Mouse (Mus musculus) intestine, embryonic 16.5 days (tissue): Measurements from ENCODE around the gene Timm22. TPM values are rescaled to one million over a fixed set of nuclear protein-coding genes. Genes with fewer than 3 reads are reported as not detected.
A peak's percentile ranks its signal among the peaks of the same experiment; 100 is the strongest.

Experiments
- ATAC-seq: fragments of 200-750 bp; cut with Nextera tagmentation; 2 replicates; pipeline ENCODE4 v1.8.0; 2017; ENCODE audit warnings: moderate TSS enrichment, moderate library complexity
- H3K27ac ChIP-seq: fragments of 300-500 bp; sonication (generic); 2 replicates; pipeline ENCODE4 v1.5.1; 2014; ENCODE audit warnings: mild to moderate bottlenecking, low read length
- H3K27me3 ChIP-seq: fragments of 300-500 bp; sonication (generic); replicated peaks from 2 replicates; pipeline ENCODE4 v1.6.1; 2014; ENCODE audit warnings: low read length, control low read depth, mixed read lengths; ENCODE audit not compliant: control insufficient read depth, insufficient read depth
- H3K36me3 ChIP-seq: fragments of 300-500 bp; sonication (generic); 2 replicates; pipeline ENCODE4 v1.6.1; 2014; ENCODE audit warnings: low read length, control low read depth; ENCODE audit not compliant: control insufficient read depth, insufficient read depth
- H3K4me1 ChIP-seq: fragments of 300-500 bp; sonication (generic); 2 replicates; pipeline ENCODE4 v1.6.1; 2014; ENCODE audit warnings: low read length, control low read depth, mixed read lengths; ENCODE audit not compliant: control insufficient read depth, insufficient read depth
- H3K4me2 ChIP-seq: fragments of 300-500 bp; sonication (generic); 2 replicates; pipeline ENCODE4 v1.6.1; 2014; ENCODE audit warnings: low read depth, low read length, control low read depth
- H3K4me3 ChIP-seq: fragments of 300-500 bp; sonication (generic); 2 replicates; pipeline ENCODE4 v1.5.1; 2014; ENCODE audit warnings: mild to moderate bottlenecking, low read length
- H3K9ac ChIP-seq: fragments of 300-500 bp; sonication (generic); 2 replicates; pipeline ENCODE4 v1.6.1; 2014; ENCODE audit warnings: low read depth, low read length
- H3K9me3 ChIP-seq: fragments of 300-500 bp; sonication (generic); 2 replicates; pipeline ENCODE4 v1.6.1; 2016; ENCODE audit warnings: low read length, control low read depth; ENCODE audit not compliant: control insufficient read depth
- WGBS: fragments of 180-500 bp; shearing (Covaris S2); extraction: QIAGEN DNeasy Blood & Tissue Kit; methylation state at CpG from one replicate; pipeline ENCODE4 v1.1.7; 2014; 5-methylcytosine and 5-hydroxymethylcytosine counted together
- polyA plus RNA-seq: library from polyadenylated mRNA; unstranded; fragments of >200 nt; fragmentation: Nextera tagmentation; extraction: Ambion mirVana; gene quantifications from 2 replicates; pipeline ENCODE4 v1.2.1, GENCODE M21; 2015

Gene Timm22
- 92.8 and 96.6 TPM in 2 replicates for polyA plus RNA-seq

DNA sequence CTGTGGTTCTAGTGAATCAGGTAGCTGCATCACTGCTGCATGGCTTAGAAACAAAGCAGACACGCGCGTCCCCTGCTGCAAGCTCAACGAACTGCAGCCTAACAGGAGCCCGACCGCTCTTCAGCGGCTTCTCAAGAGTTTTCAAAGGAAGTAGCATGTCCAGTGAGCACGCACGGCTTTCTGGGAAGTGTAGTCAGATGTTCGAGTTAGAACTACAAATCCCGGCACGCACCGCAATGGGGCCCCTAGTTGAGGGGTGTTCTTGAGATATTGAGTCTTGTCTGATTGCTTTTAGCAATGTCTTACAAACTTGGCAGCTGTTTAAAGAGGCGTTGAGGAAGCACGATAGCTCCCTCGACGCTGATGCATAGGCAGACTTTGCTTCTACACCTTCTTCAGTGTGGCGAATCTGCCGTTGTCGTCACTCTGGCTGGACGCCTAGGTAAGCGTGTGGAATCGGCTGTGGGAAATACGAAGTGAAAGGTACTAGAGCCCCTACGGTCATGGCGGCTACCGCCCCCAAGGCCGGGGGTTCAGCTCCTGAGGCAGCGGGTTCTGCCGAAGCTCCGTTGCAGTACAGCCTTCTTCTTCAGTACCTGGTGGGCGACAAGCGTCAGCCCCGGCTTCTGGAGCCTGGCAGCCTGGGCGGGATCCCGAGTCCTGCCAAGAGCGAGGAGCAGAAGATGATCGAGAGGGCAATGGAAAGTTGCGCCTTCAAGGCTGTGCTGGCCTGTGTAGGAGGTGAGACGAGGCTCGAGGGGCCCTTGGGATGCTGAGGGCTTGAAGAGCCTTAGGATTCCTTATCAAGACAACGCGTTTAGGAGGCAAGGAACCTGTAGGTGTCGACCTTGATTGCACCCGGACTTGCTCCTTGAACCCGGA lies at the start of gene Timm22:
TSS of gene Timm22 (plus strand) at position 251 of the 882 bp plus-strand sequence.
- H3K27me3 ChIP-seq: no peaks in the 10 kb centered on the region
- peak within 1 kb of the TSS; percentile 77 for H3K4me2 ChIP-seq
- H3K27ac ChIP-seq: peak within 1 kb of the TSS; percentile 79
- peak within 1 kb of the TSS; percentile 96 for H3K9ac ChIP-seq
- peaks cover 2% of the 10 kb centered on the region; the same call in 1 of the 2 replicates for H3K36me3 ChIP-seq
- peak; percentile 97 for ATAC-seq
- H3K9me3 ChIP-seq: no peaks in the 10 kb centered on the region
- WGBS: under 1% methylated on average over 46 of the region's 46 CpGs
- H3K4me1 ChIP-seq: 0 out of 2 replicates have a peak, but pooled peaks cover 2% of the 10 kb centered on the region
- peak within 1 kb of the TSS; percentile 95 for H3K4me3 ChIP-seq

GRCm38 (mm10) chr11:76357464-76357863 lies 49.3 kb upstream of the Timm22 start:
- H3K4me1 ChIP-seq: peaks cover 39% of the 10 kb centered on the region
- H3K36me3 ChIP-seq: no peaks in the 10 kb centered on the region
- no peak for ATAC-seq
- H3K27ac ChIP-seq: 0 out of 2 replicates have a peak overlapping the region, but pooled peaks have one; percentile 9
- no peak overlapping the region for H3K4me3 ChIP-seq
- H3K9me3 ChIP-seq: no peaks in the 10 kb centered on the region
- H3K4me2 ChIP-seq: no peak overlapping the region
- 69% methylated on average over 12 of the region's 12 CpGs for WGBS
- no peak overlapping the region for H3K9ac ChIP-seq
- H3K27me3 ChIP-seq: no peaks in the 10 kb centered on the region

DNA sequence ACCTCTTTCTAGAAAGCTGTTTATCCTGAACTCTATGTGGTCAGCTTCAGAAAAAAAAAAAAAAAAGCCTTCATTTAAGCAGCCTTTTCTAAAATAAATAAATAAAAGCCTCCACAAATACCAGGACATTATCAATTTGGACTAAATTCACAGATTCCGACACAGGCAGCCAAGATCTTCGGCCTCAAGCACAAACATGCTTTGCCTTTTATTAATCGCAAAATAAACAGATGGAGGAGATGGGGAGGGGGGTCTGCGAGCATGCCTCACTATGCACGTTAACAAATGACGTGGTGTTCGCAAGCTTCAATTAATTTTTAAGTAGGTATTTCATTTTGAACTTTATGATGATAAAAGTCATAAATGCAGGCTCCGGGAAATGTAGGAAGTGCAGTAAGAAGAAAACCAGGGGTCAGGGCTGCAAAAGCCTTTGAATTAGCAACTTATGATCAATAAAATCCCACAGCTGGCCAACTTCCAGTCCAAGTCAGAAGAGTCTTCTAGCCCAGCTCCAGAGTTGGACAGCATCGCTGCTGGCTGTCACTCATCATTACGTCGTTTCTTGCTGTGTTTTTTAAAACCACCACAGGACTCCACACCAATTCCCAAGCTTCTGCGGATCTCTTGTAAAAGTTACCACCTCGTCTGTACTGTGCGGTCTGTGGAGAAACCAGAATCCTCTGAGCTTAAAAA lies 48.0 kb upstream of the Timm22 start:
- H3K27me3 ChIP-seq: no peaks in the 10 kb centered on the region
- H3K9ac ChIP-seq: no peak overlapping the region
- H3K27ac ChIP-seq: peak overlapping the region; percentile 13; the same call in 1 of the 2 replicates
- H3K36me3 ChIP-seq: no peaks in the 10 kb centered on the region
- no peak for ATAC-seq
- H3K4me3 ChIP-seq: no peak overlapping the region
- 42% methylated on average over 14 of the region's 14 CpGs for WGBS
- no peaks in the 10 kb centered on the region for H3K9me3 ChIP-seq
- H3K4me1 ChIP-seq: peaks cover 38% of the 10 kb centered on the region
- peak overlapping the region; percentile 10; the same call in 1 of the 2 replicates for H3K4me2 ChIP-seq

- WGBS: 80% methylated on average over 6 of the region's 6 CpGs
- no peaks in the 10 kb centered on the region for H3K27me3 ChIP-seq
- no peak overlapping the region for H3K27ac ChIP-seq
- no peaks in the 10 kb centered on the region for H3K9me3 ChIP-seq
- no peak overlapping the region for H3K4me3 ChIP-seq
- no peak for ATAC-seq
- no peak overlapping the region for H3K9ac ChIP-seq
- H3K4me2 ChIP-seq: no peak overlapping the region
- peaks cover 38% of the 10 kb centered on the region for H3K4me1 ChIP-seq
- H3K36me3 ChIP-seq: no peaks in the 10 kb centered on the region
Measured at GRCm38 (mm10) chr11:76360255-76360654, 46.5 kb upstream of the Timm22 start.

- Histone ChIP-seq H3K4me2 (no peak overlapping the region), H3K4me1 (peaks cover 38% of the 10 kb centered on the region), H3K4me3 (no peak overlapping the region), H3K9me3 (no peaks in the 10 kb centered on the region), H3K36me3 (no peaks in the 10 kb centered on the region), H3K27ac (no peak overlapping the region), H3K9ac (no peak overlapping the region), H3K27me3 (no peaks in the 10 kb centered on the region)
- 57% methylated on average over 4 of the region's 4 CpGs for WGBS
- no peak for ATAC-seq
Measured at GRCm38 (mm10) chr11:76361422-76361821, 45.3 kb upstream of the Timm22 start.

GRCm38 (mm10) chr11:76363178-76363577 lies 43.6 kb upstream of the Timm22 start:
- Histone ChIP-seq H3K9me3 (no peaks in the 10 kb centered on the region), H3K9ac (no peak overlapping the region; the same call in 1 of the 2 replicates), H3K27me3 (no peaks in the 10 kb centered on the region), H3K4me1 (peaks cover 32% of the 10 kb centered on the region), H3K4me3 (no peak overlapping the region), H3K36me3 (no peaks in the 10 kb centered on the region), H3K4me2 (no peak overlapping the region), H3K27ac (no peak overlapping the region)
- peak; percentile 54; the same call in 1 of the 2 replicates for ATAC-seq
- 11% methylated on average over 6 of the region's 6 CpGs for WGBS

GRCm38 (mm10) chr11:76363636-76364035 lies 43.1 kb upstream of the Timm22 start:
- no peaks in the 10 kb centered on the region for H3K9me3 ChIP-seq
- no peak overlapping the region for H3K4me3 ChIP-seq
- no peaks in the 10 kb centered on the region for H3K27me3 ChIP-seq
- H3K4me1 ChIP-seq: peaks cover 29% of the 10 kb centered on the region
- H3K9ac ChIP-seq: peak overlapping the region; percentile 3; the same call in 1 of the 2 replicates
- peak overlapping the region; percentile 55 for H3K27ac ChIP-seq
- H3K36me3 ChIP-seq: no peaks in the 10 kb centered on the region
- H3K4me2 ChIP-seq: no peak overlapping the region
- ATAC-seq: no peak
- 21% methylated on average over 9 of the region's 9 CpGs for WGBS

GRCm38 (mm10) chr11:76364038-76364437 lies 42.7 kb upstream of the Timm22 start:
- Histone ChIP-seq H3K27me3 (no peaks in the 10 kb centered on the region), H3K9ac (0 out of 2 replicates have a peak overlapping the region, but pooled peaks have one; percentile 3), H3K36me3 (no peaks in the 10 kb centered on the region), H3K4me1 (peaks cover 25% of the 10 kb centered on the region), H3K4me3 (no peak overlapping the region), H3K4me2 (no peak overlapping the region), H3K27ac (peak overlapping the region; percentile 55), H3K9me3 (no peaks in the 10 kb centered on the region)
- 80% methylated on average over 5 of the region's 5 CpGs for WGBS
- no peak for ATAC-seq

DNA sequence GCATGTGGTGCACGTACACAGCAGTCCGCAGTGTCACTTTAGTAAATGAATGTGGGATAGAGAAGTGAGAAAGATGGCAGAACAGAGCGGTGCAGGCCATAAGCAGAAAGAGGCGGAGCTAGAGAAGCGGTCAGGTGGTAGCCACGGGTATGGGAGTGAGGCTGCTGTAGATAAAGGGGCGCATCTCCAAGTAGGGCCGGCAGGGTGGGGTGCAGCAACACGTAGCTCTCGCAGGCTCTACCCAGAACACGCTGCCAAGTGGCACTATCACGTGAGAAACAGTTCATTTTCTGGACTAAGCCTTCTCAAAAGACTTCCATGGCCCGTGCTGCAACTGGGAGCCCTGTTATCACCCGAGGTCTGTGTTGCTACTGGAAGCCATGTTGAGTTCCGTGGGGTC lies 40.0 kb upstream of the Timm22 start:
- Histone ChIP-seq H3K4me2 (no peak overlapping the region), H3K27me3 (no peaks in the 10 kb centered on the region), H3K4me1 (peaks cover 16% of the 10 kb centered on the region), H3K36me3 (no peaks in the 10 kb centered on the region), H3K4me3 (no peak overlapping the region), H3K9ac (no peak overlapping the region), H3K9me3 (no peaks in the 10 kb centered on the region), H3K27ac (no peak overlapping the region)
- WGBS: 81% methylated on average over 15 of the region's 15 CpGs
- no peak for ATAC-seq
